Mouse (Mus musculus): ENCODE results near the gene Lpin1.

The Lpin1 gene

GRCm38 (mm10) chr12:16526134-16526533 is 84.6 kb downstream of the Lpin1 start:
- no peak for DNase-seq

- no peak for DNase-seq
Measured at GRCm38 (mm10) chr12:16515183-16515582, 95.6 kb downstream of the Lpin1 start.

- no peak for DNase-seq
Measured at GRCm38 (mm10) chr12:16512991-16513390, 97.8 kb downstream of the Lpin1 start.

- peak; percentile 68 for DNase-seq
Measured at GRCm38 (mm10) chr12:16509122-16509752, 101.5 kb downstream of the Lpin1 start.

- no peak for DNase-seq
Measured at GRCm38 (mm10) chr12:16506796-16507790, 103.7 kb downstream of the Lpin1 start.

- no peak for DNase-seq
Measured at GRCm38 (mm10) chr12:16504244-16504643, 106.5 kb downstream of the Lpin1 start.

- DNase-seq = no peak
Measured at GRCm38 (mm10) chr12:16497960-16498359, 112.8 kb downstream of the Lpin1 start.

GRCm38 (mm10) chr12:16492713-16493112 is 118.1 kb downstream of the Lpin1 start:
- DNase-seq = no peak

- DNase-seq = no peak
Measured at GRCm38 (mm10) chr12:16488899-16489298, 121.9 kb downstream of the Lpin1 start.

GRCm38 (mm10) chr12:16487453-16487852 is 123.3 kb downstream of the Lpin1 start:
- DNase-seq = no peak

Measured in kidney, postnatal 14 days (tissue).